Mouse (Mus musculus) yolk sac, embryonic 10.5 days (tissue): ENCODE data around the gene Cox14.
"Not testable (repeated sequence)": the region's sequence is repeated elsewhere in the genome, so short reads cannot be mapped to it uniquely, and the experiment has no call there.

Experiments used
- DNase-seq: peaks from one replicate; pipeline ENCODE4 v3.0.0-alpha.2; 2017; ENCODE audit warnings: low spot score

Gene Cox14

GRCm38 (mm10) chr15:99725341-99726155 lies at the start of gene Cox14:
Gene Cox14 (plus strand): TSS chr15:99725618.
- DNase-seq, result peak; percentile 98

GRCm38 (mm10) chr15:99677089-99677488 lies 48.3 kb upstream of the Cox14 start:
- no peak for DNase-seq

GRCm38 (mm10) chr15:99678063-99678800 lies 47.2 kb upstream of the Cox14 start:
- no peak for DNase-seq

DNA sequence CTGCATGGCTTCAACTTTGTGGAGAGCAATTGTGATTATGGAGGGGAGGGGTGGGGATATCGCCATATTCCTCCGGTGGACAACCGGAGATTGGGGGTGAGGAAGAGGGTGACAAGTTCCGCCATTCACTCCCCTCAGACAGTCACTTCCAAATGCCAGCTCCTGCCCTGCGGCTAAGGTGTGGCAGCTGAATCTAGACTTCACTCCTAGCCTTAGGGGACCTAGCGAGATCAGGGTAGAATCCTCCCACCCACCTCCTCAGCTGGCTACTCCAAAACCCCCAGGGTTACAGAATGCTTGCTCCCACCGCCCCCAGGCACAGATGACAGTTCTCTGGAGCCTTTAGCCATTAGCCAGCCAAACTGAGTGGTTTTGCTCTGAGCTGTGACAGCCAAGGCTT lies 46.4 kb upstream of the Cox14 start:
- DNase-seq, result no peak

DNA sequence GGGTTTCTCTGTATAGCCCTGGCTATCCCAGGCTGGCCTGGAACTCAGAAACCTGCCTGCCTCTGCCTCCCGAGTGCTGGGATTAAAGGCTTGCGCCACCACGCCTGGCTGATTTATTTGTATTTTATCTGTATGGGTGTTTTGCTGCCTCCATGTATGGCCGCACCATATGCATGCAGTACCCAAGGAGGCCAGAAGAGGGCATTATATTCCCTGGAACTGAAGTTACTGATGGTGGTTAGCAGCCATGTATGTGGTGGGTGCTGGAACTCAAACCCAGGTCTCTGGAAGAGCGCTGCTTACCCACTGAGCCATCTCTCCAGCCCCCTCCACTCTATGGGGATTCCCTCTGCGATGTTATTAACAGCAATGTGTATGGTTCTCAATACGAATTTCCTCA lies 42.5 kb upstream of the Cox14 start:
- no peak for DNase-seq

DNA sequence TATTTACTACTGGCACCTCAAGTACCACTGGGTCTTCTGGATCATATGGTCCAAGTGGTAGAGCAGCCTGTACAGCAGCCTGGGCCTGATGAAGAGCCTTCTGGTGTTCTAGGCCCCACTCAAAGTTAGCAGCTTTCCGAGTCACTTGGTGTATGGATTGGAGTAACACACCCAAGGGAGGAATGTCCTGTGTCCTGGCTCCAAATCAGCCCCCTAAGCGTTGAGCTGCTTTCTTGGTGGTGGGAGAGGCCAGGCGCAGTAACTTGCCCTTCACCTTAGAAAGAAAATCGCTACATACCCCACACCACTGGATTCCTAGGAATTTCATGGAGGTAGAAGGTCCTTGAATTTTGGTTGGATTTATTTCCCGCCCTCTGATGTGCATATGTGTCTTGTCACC lies 41.3 kb upstream of the Cox14 start:
- DNase-seq, result no peak

GRCm38 (mm10) chr15:99688712-99689111 lies 36.7 kb upstream of the Cox14 start:
- no peak for DNase-seq

GRCm38 (mm10) chr15:99690924-99691323 lies 34.5 kb upstream of the Cox14 start:
- DNase-seq, result no peak

DNA sequence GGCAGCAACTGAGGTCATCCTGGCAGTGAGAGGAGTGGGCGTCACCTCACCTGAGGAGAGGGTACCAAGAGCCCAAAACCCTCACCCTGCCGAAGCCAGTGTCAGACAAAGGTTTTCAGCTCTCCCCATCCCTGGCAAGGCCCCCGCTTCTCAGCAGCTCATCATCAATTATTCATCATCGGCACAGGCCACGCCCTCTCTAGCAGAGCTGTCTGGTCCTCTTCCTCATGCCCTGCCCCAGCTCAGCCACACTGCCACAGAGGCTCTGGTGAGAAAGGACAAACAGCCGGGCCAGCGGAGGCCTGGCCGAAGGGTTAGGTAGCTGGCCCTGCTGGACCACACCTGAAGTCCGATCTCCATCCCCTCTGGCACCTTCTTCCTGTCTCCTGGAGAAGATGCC lies 33.4 kb upstream of the Cox14 start:
- no peak for DNase-seq

GRCm38 (mm10) chr15:99697309-99697708 lies 28.1 kb upstream of the Cox14 start:
- no peak for DNase-seq

GRCm38 (mm10) chr15:99698533-99699085 lies 26.8 kb upstream of the Cox14 start:
- no peak for DNase-seq

GRCm38 (mm10) chr15:99699715-99700114 lies 25.7 kb upstream of the Cox14 start:
- DNase-seq, result no peak

DNA sequence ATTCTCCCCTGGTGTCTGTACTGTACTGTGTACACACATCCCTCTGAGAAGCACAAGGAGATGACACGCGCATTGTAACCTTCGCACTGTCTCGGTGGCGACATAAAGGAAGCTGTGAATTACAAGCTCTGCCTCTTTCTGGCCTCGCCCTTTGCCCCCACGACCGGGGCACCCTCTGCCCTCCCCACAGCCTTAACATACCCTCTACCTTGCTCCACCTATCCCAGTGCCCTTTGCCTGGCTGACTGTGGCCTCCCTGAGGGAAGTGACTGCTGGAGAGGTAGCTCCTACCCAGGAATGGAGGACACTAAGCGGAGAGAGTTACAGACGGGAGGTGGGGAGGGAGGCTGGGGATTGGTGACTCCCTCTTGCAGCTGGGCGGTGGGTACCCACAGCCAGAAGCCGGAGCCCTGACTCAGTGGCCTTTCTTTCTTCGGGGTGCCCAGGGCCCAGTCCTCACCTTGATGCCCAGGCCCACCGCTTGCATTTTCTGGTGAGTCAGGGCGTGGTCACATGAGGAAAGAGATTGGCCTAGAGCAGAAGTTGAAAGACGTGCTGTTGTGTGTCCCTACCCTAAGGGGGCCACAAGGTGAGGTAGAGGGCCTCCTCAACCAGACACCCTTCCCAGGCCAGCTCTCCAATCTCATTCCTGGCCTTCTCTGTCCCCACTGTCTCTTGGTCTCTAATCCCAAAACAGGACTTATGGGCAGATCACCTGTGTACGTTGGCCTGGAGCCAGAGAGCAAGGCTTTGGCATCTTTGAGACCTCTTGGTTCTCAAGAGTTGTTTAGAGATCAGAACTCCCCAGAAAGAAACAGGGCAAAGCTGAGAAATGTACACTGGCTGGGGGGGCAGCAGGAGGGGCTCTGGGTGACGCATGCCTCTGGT lies 25.0 kb upstream of the Cox14 start:
- no peak for DNase-seq

DNA sequence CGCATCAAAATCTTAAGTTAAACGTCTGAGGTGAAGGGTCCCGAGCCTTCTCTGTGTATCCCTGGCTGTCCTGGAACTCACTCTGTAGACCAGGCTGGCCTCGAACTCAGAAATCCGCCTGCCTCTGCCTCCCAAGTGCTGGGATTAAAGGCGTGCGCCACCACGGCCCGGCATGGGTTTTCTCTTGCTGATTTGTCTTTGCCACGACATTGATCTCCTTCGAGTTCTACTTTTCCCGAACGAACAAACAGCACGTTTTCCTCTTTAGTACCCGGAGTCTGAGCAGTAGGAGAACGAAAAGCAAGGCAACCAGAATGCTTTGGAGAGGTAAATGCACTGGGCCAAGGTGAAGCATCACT lies 23.8 kb upstream of the Cox14 start:
- DNase-seq, result not testable (repeated sequence)

DNA sequence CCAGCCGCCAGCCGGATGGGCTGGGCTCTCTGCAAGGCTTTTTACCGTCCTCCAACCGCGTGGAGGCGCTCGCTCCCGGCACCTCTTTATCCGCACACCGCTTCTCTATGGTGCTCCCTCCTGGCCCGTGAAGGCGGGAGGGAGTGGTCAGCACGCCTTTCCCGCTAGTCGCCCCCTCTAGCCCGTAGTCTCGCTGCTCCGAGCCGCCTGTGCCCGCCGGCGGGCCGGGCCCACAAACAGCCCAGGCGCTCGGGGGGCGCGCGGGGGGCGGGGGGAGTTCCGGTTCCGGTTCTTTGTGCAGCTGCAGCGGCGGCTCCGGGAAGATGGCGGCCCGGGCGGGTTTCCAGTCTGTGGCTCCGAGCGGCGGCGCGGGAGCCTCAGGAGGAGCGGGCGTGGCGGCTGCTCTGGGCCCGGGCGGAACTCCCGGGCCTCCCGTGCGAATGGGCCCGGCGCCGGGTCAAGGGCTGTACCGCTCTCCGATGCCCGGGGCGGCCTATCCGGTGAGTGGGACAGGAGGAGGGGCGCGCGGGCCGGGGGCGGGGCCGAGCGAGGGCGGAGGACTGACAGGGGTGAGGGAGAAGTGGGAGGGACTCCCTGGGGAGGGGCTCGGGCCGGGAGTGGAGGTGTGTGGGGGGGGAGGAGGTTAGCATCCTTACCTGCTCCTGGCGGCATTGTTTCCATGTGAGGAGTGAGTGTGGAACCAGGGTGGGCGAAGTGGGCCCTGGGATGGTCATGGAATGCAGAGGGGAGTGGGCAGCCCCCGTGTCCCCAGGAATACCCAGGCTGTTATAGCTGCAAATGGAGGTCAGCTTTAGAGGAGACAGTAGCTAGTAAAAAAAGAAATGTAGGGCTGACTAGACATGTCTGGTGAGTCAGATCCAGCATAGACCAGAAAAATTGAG lies 23.2 kb upstream of the Cox14 start, which contains the start of gene Smarcd1:
Smarcd1 (plus strand) TSS at position 131 of the 902 bp plus-strand sequence.
- peak; percentile 95 for DNase-seq

GRCm38 (mm10) chr15:99703104-99703503 lies 22.3 kb upstream of the Cox14 start:
- no peak for DNase-seq

DNA sequence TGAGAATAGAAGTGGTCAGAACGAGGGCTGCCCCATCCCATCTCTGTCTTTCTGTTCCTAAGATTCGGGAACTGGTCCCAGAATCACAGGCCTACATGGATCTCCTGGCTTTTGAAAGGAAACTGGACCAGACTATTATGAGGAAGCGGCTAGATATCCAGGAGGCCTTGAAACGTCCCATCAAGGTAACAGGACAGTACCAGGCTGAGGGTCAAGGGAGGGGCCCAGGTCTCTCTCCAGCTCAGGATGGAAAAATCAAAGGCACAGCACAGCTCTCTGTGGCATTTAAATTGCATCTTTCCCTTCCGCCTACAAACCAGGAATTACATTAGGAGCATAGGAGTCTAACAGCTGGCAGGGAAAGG lies 21.8 kb upstream of the Cox14 start:
- no peak for DNase-seq

DNA sequence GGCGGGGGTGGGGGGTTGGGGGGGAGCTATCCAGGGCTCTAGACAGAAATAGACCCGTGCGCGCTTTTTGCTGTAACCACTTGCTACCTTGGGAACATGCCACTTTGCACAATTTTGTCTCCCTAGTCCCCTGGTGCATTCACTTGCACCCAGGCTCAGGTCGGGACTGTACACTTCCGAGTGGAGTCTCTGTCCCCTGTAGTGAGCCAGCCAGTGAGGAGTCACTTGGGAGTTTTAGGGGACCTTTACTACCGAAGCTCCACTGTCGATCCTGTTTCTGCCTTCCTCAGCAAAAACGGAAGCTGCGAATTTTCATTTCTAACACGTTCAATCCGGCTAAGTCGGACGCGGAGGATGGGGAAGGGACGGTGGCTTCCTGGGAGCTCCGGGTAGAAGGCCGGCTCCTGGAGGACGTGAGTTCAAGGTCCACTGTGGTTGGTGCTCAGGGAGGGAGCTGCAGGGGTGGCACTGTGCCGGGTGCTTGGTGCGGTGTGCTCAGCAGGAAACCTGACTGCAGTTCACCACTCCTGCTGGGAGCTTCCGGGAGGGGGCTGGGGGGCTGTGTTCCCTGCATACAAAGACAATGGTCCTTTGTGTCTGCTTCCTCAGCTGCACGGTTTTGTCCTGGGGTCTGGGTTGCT lies 21.3 kb upstream of the Cox14 start:
- DNase-seq, result peak; percentile 56

- no peak for DNase-seq
These were observed 20.5 kb upstream of the Cox14 start for GRCm38 (mm10) chr15:99704881-99705280.

GRCm38 (mm10) chr15:99705440-99706048 lies 19.9 kb upstream of the Cox14 start, which contains the start of gene Gm17349:
Gene Gm17349 (minus strand): TSS chr15:99705490.
- DNase-seq, result peak; percentile 66
